Mouse (Mus musculus): Measurements from ENCODE around the gene Gpc2. TPM values are rescaled to one million over a fixed set of nuclear protein-coding genes. Genes with fewer than 3 reads are reported as not detected.
A peak's percentile ranks its signal among the peaks of the same experiment; 100 is the strongest.

Gene Gpc2
- total RNA-seq, 4 experiments from 2014 or later = 1.5 to 2.2 (median 1.8) TPM

DNA sequence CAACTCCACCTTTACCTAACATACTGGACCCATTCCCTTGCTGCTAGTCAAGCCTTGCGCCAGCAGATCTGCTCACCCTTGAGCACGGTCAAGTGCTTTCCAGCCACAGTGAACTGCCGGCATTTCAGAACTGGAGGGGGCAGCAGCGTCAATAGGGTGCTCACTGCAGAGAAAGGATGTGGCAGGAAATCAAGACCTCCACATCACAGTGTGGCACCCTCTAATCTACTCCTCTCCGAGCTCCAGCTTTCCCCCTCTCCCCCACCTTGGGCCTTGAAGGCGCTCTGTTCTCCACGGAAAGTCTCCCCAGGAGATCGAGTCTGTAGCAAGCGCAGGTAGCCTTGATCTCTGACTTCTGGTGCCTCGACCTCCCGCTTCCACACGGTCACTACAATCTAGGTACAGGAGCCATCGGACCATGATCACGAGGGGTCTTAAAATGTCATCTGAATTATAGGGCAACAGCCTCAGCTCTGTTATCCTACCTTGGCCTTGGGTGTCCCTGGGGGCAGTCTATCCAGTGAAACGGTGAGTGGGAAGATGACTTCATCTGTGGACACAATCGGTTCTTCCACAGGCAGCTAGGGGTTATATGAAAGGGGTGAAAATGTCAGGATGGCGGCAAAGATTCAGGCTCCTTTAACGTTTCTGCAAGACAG, 17.1 kb downstream of the Gpc2 start:
- DNase-seq (ENCODE audit: low spot score in 2 of 2) = no peak

- no peak for DNase-seq (ENCODE audit: low spot score in 2 of 2)
Observed at GRCm38 (mm10) chr5:138262001-138262400, 17.8 kb downstream of the Gpc2 start.

DNA sequence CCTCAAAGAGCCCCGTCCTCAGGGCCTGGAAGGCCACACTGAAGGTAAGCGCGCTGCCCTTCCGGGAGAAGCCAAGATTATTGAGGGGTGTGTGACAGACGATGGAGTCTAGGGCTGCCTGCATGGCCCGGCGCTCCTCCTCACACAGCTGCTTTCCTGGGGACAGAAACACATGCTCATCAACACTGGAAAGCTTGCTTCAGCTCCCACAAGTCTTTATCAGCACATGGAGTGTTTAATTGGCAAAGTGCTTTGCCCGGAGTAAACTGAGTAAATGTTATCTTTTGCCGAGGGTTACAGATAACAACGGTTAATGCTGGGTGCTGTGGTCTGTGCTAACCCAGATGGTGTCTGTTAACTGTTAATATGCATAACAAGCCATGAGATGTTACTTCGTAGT, 19.0 kb downstream of the Gpc2 start:
- no peak for DNase-seq (ENCODE audit: low spot score in 2 of 2)

DNA sequence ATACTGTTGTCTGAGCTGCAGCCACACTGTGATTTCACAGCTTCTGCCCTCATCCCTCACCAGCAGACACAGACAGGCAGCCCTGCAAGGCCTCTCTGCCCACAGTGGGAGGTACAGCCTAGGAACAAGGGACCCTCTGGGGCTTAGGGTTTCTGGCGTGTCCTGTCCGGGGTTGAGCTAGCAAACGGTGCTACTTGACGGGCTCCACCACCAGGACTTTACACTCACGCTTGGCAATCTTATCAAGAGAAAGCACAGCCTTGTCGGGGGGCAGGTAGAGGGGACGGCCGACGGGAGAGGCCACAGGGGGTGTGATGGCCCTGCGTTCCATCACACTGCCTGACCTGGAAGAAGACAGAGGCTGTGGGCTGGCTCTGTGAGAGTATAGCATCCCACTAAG, 19.8 kb downstream of the Gpc2 start:
- DNase-seq (ENCODE audit: low spot score in 2 of 2) = no peak

DNA sequence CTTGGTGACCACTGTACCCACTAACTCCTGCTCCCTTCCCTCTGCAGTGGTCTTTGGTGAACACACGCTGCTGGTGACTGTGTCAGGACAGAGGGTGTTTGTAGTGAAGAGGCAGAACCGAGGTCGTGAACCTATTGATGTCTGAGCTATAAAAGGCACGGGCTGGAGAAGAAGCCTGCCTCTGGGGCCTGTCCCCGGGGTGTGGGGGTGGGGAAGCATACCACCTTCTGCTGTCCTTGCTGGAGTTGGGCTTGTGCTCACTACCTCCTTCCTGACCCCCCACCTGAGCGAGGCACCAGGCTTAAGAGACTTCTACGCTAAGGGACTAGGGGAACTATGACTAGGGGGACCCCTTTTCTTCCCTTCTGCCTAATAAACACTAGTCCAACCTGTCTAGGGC, 20.8 kb downstream of the Gpc2 start:
- no peak for DNase-seq (ENCODE audit: low spot score in 2 of 2)

- DNase-seq (ENCODE audit: low spot score in 2 of 2) = no peak
Observed at GRCm38 (mm10) chr5:138258542-138258941, 21.3 kb downstream of the Gpc2 start.

DNA sequence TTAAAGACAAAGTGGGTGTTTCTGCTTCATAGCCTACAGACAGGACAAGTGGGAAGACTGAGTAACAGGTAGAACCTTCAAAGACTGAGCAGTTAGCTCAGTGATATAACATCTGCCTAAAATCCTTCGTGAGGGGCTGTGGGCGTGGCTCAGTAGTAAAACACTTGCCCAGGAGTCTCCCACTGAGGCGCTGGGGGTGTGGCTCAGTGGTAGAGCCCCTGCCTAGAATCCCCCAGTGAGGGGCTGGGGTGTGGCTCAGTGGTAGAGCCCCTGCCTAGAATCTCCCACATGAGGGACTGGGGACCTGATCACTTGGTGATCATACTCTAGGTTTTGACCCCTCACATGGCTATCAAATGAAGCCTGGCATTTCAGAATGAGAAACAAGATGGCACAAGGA, 21.7 kb downstream of the Gpc2 start:
- DNase-seq (ENCODE audit: low spot score in 2 of 2) = no peak

DNA sequence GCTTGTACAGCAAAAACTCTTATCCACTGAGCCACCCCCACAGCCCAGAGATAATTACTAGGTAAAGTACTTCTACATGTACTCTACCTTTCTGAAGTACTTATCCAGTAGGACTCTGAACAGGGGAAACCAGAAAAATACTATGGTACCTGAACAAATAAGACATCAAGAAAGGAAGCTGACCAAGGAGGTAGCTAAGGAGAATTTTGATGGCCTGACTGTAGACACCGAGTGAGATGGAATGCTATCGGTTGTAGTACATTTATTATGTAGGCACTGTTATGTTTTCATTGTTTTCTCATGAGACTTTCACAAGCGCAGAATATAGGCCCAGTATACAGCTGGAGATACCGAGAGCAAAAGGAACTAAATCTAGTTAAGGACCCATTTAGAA, 22.2 kb downstream of the Gpc2 start:
- DNase-seq (ENCODE audit: low spot score in 2 of 2) = no peak

- DNase-seq (ENCODE audit: low spot score in 2 of 2) = no peak
Observed at GRCm38 (mm10) chr5:138256966-138257584, 22.7 kb downstream of the Gpc2 start.

GRCm38 (mm10) chr5:138256094-138256467, 23.7 kb downstream of the Gpc2 start:
- DNase-seq (ENCODE audit: low spot score in 2 of 2) = no peak

- DNase-seq (ENCODE audit: low spot score in 2 of 2) = peak; percentile 97
Observed at GRCm38 (mm10) chr5:138255353-138256093, 24.3 kb downstream of the Gpc2 start, which contains the start of gene Lamtor4. Lamtor4 (plus strand) TSS chr5:138255482.

- no peak for DNase-seq (ENCODE audit: low spot score in 2 of 2)
Observed at GRCm38 (mm10) chr5:138253061-138253460, 26.7 kb downstream of the Gpc2 start.

DNA sequence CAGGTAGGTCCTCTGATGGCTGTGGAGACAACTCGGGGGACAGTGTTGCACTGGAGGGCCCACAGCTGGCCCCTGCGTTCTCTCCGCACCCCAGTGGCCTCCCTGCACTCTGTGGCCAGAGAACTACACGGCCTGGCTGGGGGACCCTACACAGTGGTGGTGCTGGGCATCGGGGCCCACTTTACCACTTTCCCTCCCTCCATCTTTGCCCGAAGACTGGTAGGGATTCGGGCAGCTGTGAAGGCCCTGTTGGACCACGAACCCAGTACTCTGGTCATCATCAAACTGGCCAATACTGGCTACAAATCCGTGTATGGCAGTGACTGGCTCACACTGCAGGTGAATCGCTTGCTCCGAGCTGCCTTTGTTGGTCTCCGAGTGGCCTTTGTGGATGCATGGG, 28.7 kb downstream of the Gpc2 start:
- DNase-seq (ENCODE audit: low spot score in 2 of 2) = no peak

DNA sequence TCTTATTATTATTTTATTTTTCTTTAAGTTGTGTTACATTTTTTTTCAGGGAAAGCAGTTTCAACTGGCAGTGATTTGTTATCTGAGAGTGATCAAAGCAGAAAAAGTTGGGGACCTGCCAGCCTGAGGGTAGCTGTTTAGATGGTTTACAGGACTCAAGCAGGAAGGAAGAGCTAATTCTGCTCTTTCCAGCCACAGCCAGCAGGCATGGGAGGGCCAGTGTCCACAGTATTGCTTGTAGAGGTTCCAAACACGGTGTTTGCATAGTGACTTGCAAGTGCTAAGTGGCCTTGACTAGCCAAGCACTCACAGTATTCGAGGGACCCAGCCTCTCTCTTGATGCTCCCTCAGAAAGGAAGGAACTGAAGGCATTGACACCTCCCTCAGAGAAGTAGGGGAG, 38.3 kb downstream of the Gpc2 start:
- DNase-seq (ENCODE audit: low spot score in 2 of 2) = no peak

DNA sequence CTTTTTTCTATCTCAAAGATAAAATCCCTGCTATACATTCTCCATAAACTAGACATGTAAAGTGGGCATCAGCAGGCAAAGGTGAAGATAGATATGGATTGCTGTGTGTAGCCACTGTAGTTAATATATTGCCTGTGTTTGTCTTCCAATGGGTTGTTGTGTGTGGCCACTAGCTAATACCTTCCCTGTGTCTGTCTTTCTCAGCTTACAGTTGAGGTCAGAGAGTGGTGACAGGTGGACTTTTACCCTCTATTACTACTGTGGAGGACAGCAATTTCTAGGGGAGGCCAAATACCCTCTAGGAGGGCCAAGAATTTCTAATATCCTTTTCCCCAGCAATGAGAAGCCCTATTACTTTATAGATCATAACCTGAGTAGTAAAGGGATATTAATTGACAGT, 45.6 kb downstream of the Gpc2 start:
- no peak for DNase-seq (ENCODE audit: low spot score in 2 of 2)

GRCm38 (mm10) chr5:138233778-138234177, 46.0 kb downstream of the Gpc2 start:
- DNase-seq (ENCODE audit: low spot score in 2 of 2) = no peak

GRCm38 (mm10) chr5:138229511-138229910, 50.3 kb downstream of the Gpc2 start:
- DNase-seq (ENCODE audit: low spot score in 2 of 2) = no peak

- no peak for DNase-seq (ENCODE audit: low spot score in 2 of 2)
Observed at GRCm38 (mm10) chr5:138228026-138228425, 51.8 kb downstream of the Gpc2 start.

DNA sequence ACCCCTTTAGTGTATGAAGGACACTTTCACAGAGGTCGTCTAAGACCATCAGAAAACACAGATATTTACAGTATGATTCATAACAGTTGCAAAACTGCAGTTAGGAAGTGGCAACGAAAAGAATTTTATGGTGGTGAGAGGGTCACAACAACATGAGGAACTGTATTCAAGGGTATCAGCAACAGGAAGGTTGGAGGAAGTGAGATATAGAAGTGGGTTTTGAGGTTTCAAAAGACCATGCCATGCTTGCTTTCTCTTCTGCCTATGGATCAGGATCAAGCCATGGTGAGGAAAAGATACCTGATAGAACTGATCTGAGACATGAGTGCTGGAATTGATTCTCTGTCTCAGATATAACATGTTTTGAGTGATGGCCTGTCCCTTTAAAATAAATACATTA, 52.4 kb downstream of the Gpc2 start:
- no peak for DNase-seq (ENCODE audit: low spot score in 2 of 2)

DNA sequence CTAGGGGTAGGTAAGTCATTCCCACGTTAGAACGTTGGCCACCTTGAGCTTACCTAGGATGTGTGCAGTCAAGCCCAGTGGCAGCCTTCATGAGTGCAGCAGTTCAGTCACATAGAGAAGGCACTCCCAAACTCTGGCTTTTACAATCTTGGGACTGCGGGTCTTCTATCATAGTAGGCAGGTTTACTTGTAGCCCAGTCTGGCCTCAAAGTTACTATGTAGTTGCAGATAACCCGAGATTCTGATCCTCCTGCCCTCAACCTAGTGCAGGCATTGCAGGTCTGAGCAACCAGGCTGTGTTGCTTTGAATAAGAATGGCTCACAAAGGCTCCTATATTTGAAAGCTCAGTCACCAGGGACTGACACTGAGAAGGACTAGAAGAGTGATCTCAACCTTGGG, 53.3 kb downstream of the Gpc2 start:
- no peak for DNase-seq (ENCODE audit: low spot score in 2 of 2)

DNA sequence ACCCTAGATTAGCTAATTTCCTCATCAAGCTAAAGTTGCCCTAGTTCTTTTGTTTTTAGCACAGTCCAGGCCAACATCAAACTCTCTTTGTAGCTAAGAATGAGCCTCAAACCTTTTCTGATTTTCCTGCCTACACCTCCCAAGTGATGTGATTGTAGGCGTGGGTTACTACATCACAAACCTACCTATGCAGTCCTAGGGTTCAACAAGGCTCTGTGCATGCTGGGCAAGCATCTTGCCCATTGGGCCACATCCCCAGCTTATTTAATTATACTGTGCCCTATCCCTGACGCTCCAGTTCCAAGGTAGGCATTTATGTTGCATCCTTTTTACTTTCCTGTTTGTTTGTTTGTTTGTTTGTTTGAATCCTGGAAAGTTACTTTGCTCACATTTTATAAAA, 54.1 kb downstream of the Gpc2 start, which contains the start of gene Nxpe5:
TSS of gene Nxpe5 (plus strand) at position 199 of the 400 bp plus-strand sequence.
- no peak for DNase-seq (ENCODE audit: low spot score in 2 of 2)

All from layer of hippocampus, adult 8-10 months (tissue).